Mouse (Mus musculus) heart, embryonic 15.5 days (tissue): ENCODE measurements at regions not wholly inside any gene's neighbourhood (a gene's known extent, or its start where the extent isn't known, plus 50 kb on each side); places are given as distances from the start of the nearest gene placed in this dataset.

ENCODE experiments used
- ATAC-seq: fragments of 200-750 bp; cut with Nextera tagmentation; replicated peaks from 2 replicates; pipeline ENCODE4 v1.8.0; 2017; ENCODE audit warnings: low read depth, moderate TSS enrichment; ENCODE audit not compliant: insufficient number of reproducible peaks, insufficient read depth, low FRiP score
- H3K27ac ChIP-seq: fragments of 300-500 bp; sonication (generic); 2 replicates; pipeline ENCODE4 v1.5.1; 2015; ENCODE audit warnings: mild to moderate bottlenecking, inconsistent platforms
- H3K27me3 ChIP-seq: fragments of 300-500 bp; sonication (generic); 2 replicates; pipeline ENCODE4 v1.6.1; 2015; ENCODE audit warnings: inconsistent platforms
- H3K36me3 ChIP-seq: fragments of 300-500 bp; sonication (generic); 2 replicates; pipeline ENCODE4 v1.6.1; 2015; ENCODE audit warnings: mild to moderate bottlenecking, inconsistent platforms
- H3K4me1 ChIP-seq: fragments of 300-500 bp; sonication (generic); replicated peaks from 2 replicates; pipeline ENCODE4 v1.6.1; 2015; ENCODE audit warnings: inconsistent platforms
- H3K4me2 ChIP-seq: fragments of 300-500 bp; sonication (generic); 2 replicates; pipeline ENCODE4 v1.6.1; 2015; ENCODE audit warnings: inconsistent platforms, mild to moderate bottlenecking, moderate library complexity
- H3K4me3 ChIP-seq: fragments of 300-500 bp; sonication (generic); 2 replicates; pipeline ENCODE4 v1.5.1; 2015; ENCODE audit warnings: mild to moderate bottlenecking, inconsistent platforms
- H3K9ac ChIP-seq: fragments of 300-500 bp; sonication (generic); 2 replicates; pipeline ENCODE4 v1.6.1; 2015; ENCODE audit warnings: mild to moderate bottlenecking, inconsistent platforms
- H3K9me3 ChIP-seq: fragments of 300-500 bp; sonication (generic); replicated peaks from 2 replicates; pipeline ENCODE4 v1.6.1; 2016; ENCODE audit warnings: inconsistent platforms
- WGBS: fragments of 180-500 bp; shearing (Covaris S2); methylation state at CpG from one replicate; pipeline ENCODE4 v1.1.7; 2015; ENCODE audit warnings: mixed read lengths; 5-methylcytosine and 5-hydroxymethylcytosine counted together

- no peak overlapping the region for H3K9ac ChIP-seq
- WGBS, result 83% methylated on average over 4 of the region's 4 CpGs
- no peak overlapping the region for H3K4me2 ChIP-seq
- H3K4me1 ChIP-seq, result no peaks in the 10 kb centered on the region
- H3K4me3 ChIP-seq, result no peak overlapping the region
- H3K9me3 ChIP-seq, result no peaks in the 10 kb centered on the region
- no peaks in the 10 kb centered on the region for H3K27me3 ChIP-seq
- no peak for ATAC-seq
- H3K36me3 ChIP-seq, result no peaks in the 10 kb centered on the region
- no peak overlapping the region for H3K27ac ChIP-seq
Observed at GRCm38 (mm10) chr10:56495352-56495751, 118.2 kb downstream of the Gja1 start.

- no peaks in the 10 kb centered on the region for H3K36me3 ChIP-seq
- no peak overlapping the region for H3K4me3 ChIP-seq
- no peaks in the 10 kb centered on the region for H3K27me3 ChIP-seq
- no peak for ATAC-seq
- no peaks in the 10 kb centered on the region for H3K4me1 ChIP-seq
- WGBS, result 68% methylated on average over 1 of the region's 1 CpGs
- no peaks in the 10 kb centered on the region for H3K9me3 ChIP-seq
- no peak overlapping the region for H3K9ac ChIP-seq
- no peak overlapping the region for H3K4me2 ChIP-seq
- no peak overlapping the region for H3K27ac ChIP-seq
Observed at GRCm38 (mm10) chr10:56519041-56519440, 141.9 kb downstream of the Gja1 start.

DNA sequence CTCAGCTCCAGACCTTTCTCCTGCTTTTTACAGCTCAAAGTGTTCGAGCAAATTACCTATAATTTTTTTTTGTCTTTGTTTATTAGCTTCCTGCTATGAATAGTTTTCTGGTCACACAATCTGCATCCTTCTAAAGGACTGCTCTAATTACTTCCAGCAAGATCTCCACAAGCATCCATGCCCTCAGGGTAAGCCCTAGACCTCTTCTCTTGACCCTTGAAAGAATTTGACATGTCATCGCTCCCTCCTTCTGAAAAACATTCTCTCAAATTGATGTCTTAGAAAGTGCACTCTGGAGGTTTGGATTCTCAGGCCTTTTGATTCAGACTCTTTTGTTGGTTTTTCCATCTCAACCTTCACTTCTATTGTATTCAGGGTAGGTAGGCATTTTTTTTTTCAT, 148.7 kb downstream of the Gja1 start:
- H3K4me3 ChIP-seq, result no peak overlapping the region
- 81% methylated on average over 2 of the region's 2 CpGs for WGBS
- H3K9ac ChIP-seq, result no peak overlapping the region
- H3K27me3 ChIP-seq, result no peaks in the 10 kb centered on the region
- H3K9me3 ChIP-seq, result no peaks in the 10 kb centered on the region
- no peak for ATAC-seq
- no peaks in the 10 kb centered on the region for H3K36me3 ChIP-seq
- no peak overlapping the region for H3K4me2 ChIP-seq
- H3K27ac ChIP-seq, result no peak overlapping the region
- no peaks in the 10 kb centered on the region for H3K4me1 ChIP-seq

GRCm38 (mm10) chr10:56537091-56537490, 160.0 kb downstream of the Gja1 start:
- H3K36me3 ChIP-seq, result no peaks in the 10 kb centered on the region
- ATAC-seq, result no peak
- H3K27me3 ChIP-seq, result no peaks in the 10 kb centered on the region
- no peak overlapping the region for H3K9ac ChIP-seq
- H3K4me1 ChIP-seq, result no peaks in the 10 kb centered on the region
- H3K9me3 ChIP-seq, result no peaks in the 10 kb centered on the region
- no peak overlapping the region for H3K27ac ChIP-seq
- no peak overlapping the region for H3K4me3 ChIP-seq
- WGBS, result 54% methylated on average over 4 of the region's 4 CpGs
- no peak overlapping the region for H3K4me2 ChIP-seq

GRCm38 (mm10) chr10:56539827-56540511, 162.8 kb downstream of the Gja1 start:
- 83% methylated on average over 5 of the region's 5 CpGs for WGBS
- no peaks in the 10 kb centered on the region; the same call in 1 of the 2 replicates for H3K9me3 ChIP-seq
- no peaks in the 10 kb centered on the region for H3K27me3 ChIP-seq
- H3K27ac ChIP-seq, result no peak overlapping the region
- no peaks in the 10 kb centered on the region for H3K4me1 ChIP-seq
- H3K4me2 ChIP-seq, result no peak overlapping the region
- H3K4me3 ChIP-seq, result no peak overlapping the region
- H3K9ac ChIP-seq, result no peak overlapping the region
- ATAC-seq, result no peak
- no peaks in the 10 kb centered on the region for H3K36me3 ChIP-seq

DNA sequence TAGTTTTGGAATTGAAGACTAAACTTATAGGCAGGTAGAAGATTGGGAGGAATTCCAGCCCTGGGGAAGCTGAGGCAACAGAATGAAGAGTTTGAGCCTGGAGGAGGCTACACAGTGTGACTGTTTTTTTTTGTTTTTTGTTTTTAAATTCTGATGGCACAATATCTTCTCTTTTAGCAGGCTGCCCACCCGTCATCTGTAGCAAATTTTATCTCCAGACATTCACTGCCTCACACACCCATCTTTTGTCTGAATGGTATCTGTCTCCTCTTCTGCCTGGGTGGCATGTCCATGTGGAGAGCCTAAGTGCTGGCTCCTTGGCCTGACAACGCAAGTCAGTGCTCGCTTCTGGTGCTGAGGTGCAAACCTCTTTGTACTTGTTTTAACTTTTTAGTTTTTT, 165.0 kb downstream of the Gja1 start:
- Histone ChIP-seq H3K4me3 (no peak overlapping the region), H3K4me1 (no peaks in the 10 kb centered on the region), H3K36me3 (no peaks in the 10 kb centered on the region), H3K27me3 (no peaks in the 10 kb centered on the region), H3K4me2 (no peak overlapping the region), H3K27ac (no peak overlapping the region), H3K9me3 (no peaks in the 10 kb centered on the region; the same call in 1 of the 2 replicates), H3K9ac (no peak overlapping the region)
- 62% methylated on average over 3 of the region's 3 CpGs for WGBS
- ATAC-seq, result no peak

- no peak for ATAC-seq
- Histone ChIP-seq H3K9ac (no peak overlapping the region), H3K27ac (no peak overlapping the region), H3K36me3 (no peaks in the 10 kb centered on the region), H3K27me3 (no peaks in the 10 kb centered on the region), H3K9me3 (no peaks in the 10 kb centered on the region; the same call in 1 of the 2 replicates), H3K4me2 (no peak overlapping the region), H3K4me1 (no peaks in the 10 kb centered on the region), H3K4me3 (no peak overlapping the region)
- 75% methylated on average over 3 of the region's 3 CpGs for WGBS
Observed at GRCm38 (mm10) chr10:56545989-56546388, 168.9 kb downstream of the Gja1 start.

DNA sequence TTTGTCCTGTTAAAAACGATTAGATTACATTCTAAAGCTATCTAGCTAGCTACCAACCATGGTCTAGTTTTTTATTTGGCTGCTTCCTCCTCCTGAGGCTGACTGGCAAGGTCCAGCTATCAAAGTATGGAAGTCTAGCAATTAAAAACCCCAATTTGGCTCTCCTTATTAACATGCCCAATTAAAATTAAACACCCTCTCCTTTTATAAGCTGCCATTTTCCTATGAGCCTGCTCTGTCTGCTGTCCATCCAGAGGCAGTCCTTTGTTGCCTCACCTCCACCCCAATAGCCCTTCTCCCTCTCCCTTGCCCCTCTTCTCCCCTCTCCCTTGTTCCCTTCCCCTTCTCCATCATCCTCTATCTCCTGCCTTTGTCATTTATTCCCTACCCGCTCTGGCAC, 169.7 kb downstream of the Gja1 start:
- Histone ChIP-seq H3K9me3 (no peaks in the 10 kb centered on the region; the same call in 1 of the 2 replicates), H3K4me1 (no peaks in the 10 kb centered on the region), H3K9ac (no peak overlapping the region), H3K27ac (no peak overlapping the region), H3K27me3 (no peaks in the 10 kb centered on the region), H3K4me2 (no peak overlapping the region), H3K36me3 (no peaks in the 10 kb centered on the region), H3K4me3 (no peak overlapping the region)
- no peak for ATAC-seq
- WGBS, result 64% methylated on average over 2 of the region's 2 CpGs

DNA sequence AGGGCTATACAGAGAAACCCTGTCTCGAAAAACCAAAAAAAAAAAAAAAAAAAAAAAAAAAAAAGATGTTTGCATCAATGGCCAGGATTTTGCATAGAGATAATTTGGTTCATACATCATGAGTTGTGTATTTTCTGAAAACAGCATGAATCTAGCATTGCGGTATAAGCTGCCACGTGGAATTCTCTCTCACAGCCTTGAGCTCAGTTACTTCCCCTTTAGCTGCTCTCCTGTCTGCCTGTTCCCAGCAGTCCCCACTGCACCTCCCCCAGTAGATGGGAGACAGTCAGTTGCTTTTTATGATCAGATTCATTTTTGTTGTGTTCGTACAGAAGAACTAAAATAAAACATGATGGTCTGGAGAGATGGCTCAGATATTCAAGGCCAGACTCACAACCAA, 170.7 kb downstream of the Gja1 start:
- Histone ChIP-seq H3K36me3 (no peaks in the 10 kb centered on the region), H3K4me3 (no peak overlapping the region), H3K4me2 (no peak overlapping the region), H3K27me3 (no peaks in the 10 kb centered on the region), H3K4me1 (no peaks in the 10 kb centered on the region), H3K27ac (no peak overlapping the region), H3K9me3 (no peaks in the 10 kb centered on the region; the same call in 1 of the 2 replicates), H3K9ac (no peak overlapping the region)
- 78% methylated on average over 3 of the region's 4 CpGs for WGBS
- ATAC-seq, result no peak

GRCm38 (mm10) chr10:56566836-56567442, 189.8 kb downstream of the Gja1 start:
- Histone ChIP-seq H3K9ac (no peak overlapping the region), H3K36me3 (no peaks in the 10 kb centered on the region), H3K4me3 (no peak overlapping the region), H3K27ac (no peak overlapping the region), H3K4me2 (no peak overlapping the region), H3K9me3 (no peaks in the 10 kb centered on the region), H3K27me3 (no peaks in the 10 kb centered on the region), H3K4me1 (no peaks in the 10 kb centered on the region)
- WGBS, result 74% methylated on average over 12 of the region's 12 CpGs
- ATAC-seq, result no peak

GRCm38 (mm10) chr10:56582065-56582464, 204.9 kb downstream of the Gja1 start:
- H3K27ac ChIP-seq, result no peak overlapping the region
- no peaks in the 10 kb centered on the region for H3K36me3 ChIP-seq
- peak overlapping the region; percentile 25 for H3K4me2 ChIP-seq
- H3K4me1 ChIP-seq, result peaks cover 7% of the 10 kb centered on the region; the same call in 1 of the 2 replicates
- H3K9me3 ChIP-seq, result no peaks in the 10 kb centered on the region
- WGBS, result 17% methylated on average over 6 of the region's 6 CpGs
- H3K27me3 ChIP-seq, result no peaks in the 10 kb centered on the region
- peak; percentile 39; the same call in 1 of the 2 replicates for ATAC-seq
- H3K9ac ChIP-seq, result no peak overlapping the region
- no peak overlapping the region for H3K4me3 ChIP-seq

DNA sequence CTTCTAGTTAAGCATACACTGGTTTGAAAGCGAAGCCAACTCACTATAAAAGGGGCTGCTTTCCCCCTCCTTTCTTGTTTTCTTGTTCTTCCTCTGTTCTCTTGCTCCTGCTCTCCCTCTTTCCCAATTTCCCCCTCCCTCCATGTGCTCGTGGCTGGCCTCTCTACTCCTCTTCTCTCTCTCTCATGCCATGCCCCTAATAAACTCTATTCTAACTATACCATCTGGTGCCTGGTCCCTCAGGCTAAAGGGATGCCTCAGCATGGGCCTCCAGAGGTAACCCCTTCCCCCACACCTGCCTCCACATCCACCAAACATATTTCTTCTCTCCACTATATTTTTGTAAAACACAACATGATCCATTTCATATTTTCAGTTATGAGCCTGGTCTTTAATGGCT, 210.1 kb downstream of the Gja1 start:
- ATAC-seq, result no peak
- Histone ChIP-seq H3K36me3 (no peaks in the 10 kb centered on the region), H3K9ac (no peak overlapping the region), H3K27ac (no peak overlapping the region), H3K4me1 (peaks cover 2% of the 10 kb centered on the region; the same call in 1 of the 2 replicates), H3K27me3 (no peaks in the 10 kb centered on the region), H3K4me3 (no peak overlapping the region), H3K4me2 (no peak overlapping the region), H3K9me3 (no peaks in the 10 kb centered on the region)
- WGBS, result 65% methylated on average over 2 of the region's 2 CpGs
